Mouse (Mus musculus) testis, adult 2 months (tissue): ENCODE data around the gene Dpt.

Source experiments
- CTCF ChIP-seq: fragments of 200-500 bp; IDR thresholded peaks from 2 replicates; pipeline ENCODE4 v1.5.1; 2012; ENCODE audit warnings: low read depth, mild to moderate bottlenecking, inconsistent platforms, low read length, moderate library complexity; ENCODE audit not compliant: control insufficient read depth, insufficient read depth, insufficient replicate concordance
- POLR2A ChIP-seq: fragments of 200-500 bp; IDR thresholded peaks from 2 replicates; pipeline ENCODE4 v1.6.1; 2012; ENCODE audit warnings: low read depth, mild to moderate bottlenecking, inconsistent platforms, low read length, moderate library complexity; ENCODE audit not compliant: control insufficient read depth

DNA sequence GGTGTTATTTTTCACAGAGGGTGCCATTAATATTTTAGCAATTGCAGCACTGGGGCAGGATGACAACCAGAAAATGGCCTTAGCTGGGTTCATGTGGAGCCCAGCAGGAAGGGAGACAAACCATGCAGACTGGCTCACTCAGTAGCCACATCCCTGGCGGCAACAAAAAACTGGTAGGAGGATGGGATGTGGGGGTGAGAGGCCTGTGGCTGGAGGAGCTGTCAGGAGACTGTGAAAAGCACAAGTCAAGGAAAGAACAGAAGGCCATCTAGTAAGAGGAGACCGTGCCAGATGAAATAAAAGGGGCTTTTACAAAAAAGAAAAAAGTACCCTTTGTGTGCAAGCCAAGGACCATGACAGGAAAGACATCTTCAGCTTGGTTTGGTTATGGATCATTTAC lies 28.5 kb downstream of the Dpt start:
- TF ChIP-seq POLR2A (no peak), CTCF (no peak)
